Mouse (Mus musculus) megakaryocyte, embryonic 14.5 days (primary cell): ENCODE results near the gene Lmo1.

ENCODE experiments used
- FLI1 ChIP-seq: IDR thresholded peaks from 2 replicates; pipeline ENCODE4 v1.6.1; 2012; ENCODE audit warnings: low read length, inconsistent platforms, mixed read lengths
- GATA1 ChIP-seq: IDR thresholded peaks from 3 replicates; pipeline ENCODE4 v1.6.1; 2012; ENCODE audit warnings: mixed read lengths, low read length, inconsistent platforms, borderline replicate concordance

DNA sequence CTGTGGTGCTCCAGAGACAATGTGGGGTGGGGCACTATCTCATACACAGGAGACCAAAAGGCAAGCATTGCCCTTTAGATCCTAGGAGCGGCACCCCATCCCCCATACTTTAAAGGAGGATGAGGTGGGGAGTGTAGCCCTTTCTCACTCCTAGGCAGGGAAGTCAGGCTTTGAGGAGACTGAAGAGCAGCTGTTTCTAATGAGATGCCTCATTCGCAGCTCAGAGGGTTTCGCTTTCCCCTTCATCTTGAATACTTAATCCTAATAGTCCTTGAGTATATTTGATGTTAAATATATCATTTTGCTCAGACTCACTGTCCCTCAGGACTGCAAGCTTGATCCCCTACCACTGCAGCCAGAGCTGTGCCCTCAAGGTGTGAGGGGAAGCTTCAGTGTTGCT is 3.1 kb downstream of the Lmo1 start:
- no peak for TF ChIP-seq GATA1
- no peak for TF ChIP-seq FLI1
